Mouse (Mus musculus): ENCODE results near the gene Tead4. TPM values are rescaled to one million over a fixed set of nuclear protein-coding genes. Genes with fewer than 3 reads are reported as not detected.

Tead4 gene
- total and polyA plus RNA-seq, 3 experiments, result 0.05 TPM; not detected in 2

DNA sequence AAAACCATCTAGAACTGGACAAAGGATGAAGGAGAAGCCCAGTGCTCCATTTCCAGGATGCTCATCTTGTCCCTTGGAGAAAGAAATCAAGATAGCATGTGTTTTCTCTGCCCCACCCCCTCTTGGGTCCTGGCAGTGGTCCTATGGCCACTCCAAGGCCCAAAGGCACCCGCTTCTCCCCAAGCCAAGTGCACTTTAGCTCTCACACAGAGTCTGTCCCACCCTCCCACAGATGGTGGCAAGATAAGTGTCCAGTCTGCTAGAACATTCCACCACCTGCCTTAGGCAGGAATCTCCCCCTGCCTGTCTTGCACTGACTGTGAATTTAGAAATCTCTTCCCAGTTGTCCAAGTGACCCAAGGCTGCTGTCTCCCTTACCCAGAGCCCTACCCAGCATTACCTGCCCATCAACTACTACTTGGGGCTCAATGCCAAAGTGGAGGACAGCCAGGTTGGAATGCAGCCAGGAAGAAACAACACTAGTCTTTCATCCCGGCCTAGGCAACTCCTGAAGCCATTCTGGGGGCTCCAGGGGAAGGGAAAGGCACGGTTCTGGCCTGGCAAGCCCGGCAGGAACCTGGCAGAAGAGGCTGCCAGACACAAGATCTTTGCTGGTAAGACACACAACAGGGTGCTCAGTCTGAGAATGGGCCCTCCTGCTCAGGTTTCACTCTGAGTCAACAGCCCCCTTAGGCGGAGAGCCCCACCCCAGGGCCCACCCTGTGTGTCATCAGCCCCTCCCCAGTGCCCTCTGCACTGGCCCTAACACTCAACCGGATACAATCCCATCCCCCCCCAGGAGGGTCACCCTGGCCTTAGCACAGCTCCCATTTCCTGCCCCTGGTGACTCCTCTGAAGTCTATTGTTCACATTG, 4.5 kb downstream of the Tead4 start:
- Histone ChIP-seq H3K27me3 (ENCODE audit: insufficient read depth, low read length) (no peaks in the 10 kb centered on the region), H3K4me1 (ENCODE audit: insufficient read depth, low read depth, low read length) (no peaks in the 10 kb centered on the region), H3K36me3 (replicated peaks) (no peaks in the 10 kb centered on the region), H3K4me3 (ENCODE audit: low read depth, low read length) (no peak overlapping the region), H3K9me3 (replicated peaks) (peaks cover 54% of the 10 kb centered on the region)
- no peak for ATAC-seq (ENCODE audit: extremely low read depth, insufficient number of reproducible peaks, low FRiP score, poor library complexity, severe bottlenecking)
- TF ChIP-seq CTCF (IDR thresholded peaks at IDR 0.05; ENCODE audit: low read depth, low read length), result no peak
- TF ChIP-seq GATA1 (IDR thresholded peaks at IDR 0.05; ENCODE audit: borderline replicate concordance, low read length), result no peak
- TF ChIP-seq POLR2AphosphoS5 (IDR thresholded peaks at IDR 0.05; ENCODE audit: insufficient replicate concordance, low read depth, low read length), result no peak
- TF ChIP-seq GATA2 (IDR thresholded peaks at IDR 0.05; ENCODE audit: borderline replicate concordance, low read depth, low read length), result no peak
- TF ChIP-seq TAL1 (conservative IDR thresholded peaks at IDR 0.05; ENCODE audit: low read depth, low read length), result no peak
- DNase-seq (ENCODE audit: low spot score), result no peak

DNA sequence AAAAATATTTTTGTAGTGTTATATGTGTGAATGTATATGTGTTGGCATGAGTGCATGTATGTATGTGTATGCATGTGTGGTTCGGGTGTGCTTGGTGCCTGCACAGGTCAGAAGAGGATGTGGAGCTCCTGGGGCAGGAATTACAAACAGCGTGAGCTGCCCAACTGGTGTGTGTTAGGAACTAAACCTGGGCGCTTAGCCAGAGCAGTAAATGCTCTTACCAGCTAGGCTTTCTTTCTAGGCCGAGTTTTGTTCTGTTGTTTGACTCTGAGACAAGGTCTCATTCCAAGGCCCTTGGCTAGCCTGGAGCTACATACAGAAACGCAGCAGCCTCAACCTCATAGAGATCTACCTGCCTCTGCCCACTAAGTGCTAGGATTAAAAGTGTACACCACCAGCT, 9.3 kb downstream of the Tead4 start:
- no peak overlapping the region for H3K4me3 ChIP-seq (ENCODE audit: low read depth, low read length)
- no peaks in the 10 kb centered on the region for H3K36me3 ChIP-seq (replicated peaks)
- TF ChIP-seq CTCF (IDR thresholded peaks at IDR 0.05; ENCODE audit: low read depth, low read length), result no peak
- no peak for TF ChIP-seq GATA2 (IDR thresholded peaks at IDR 0.05; ENCODE audit: borderline replicate concordance, low read depth, low read length)
- TF ChIP-seq TAL1 (conservative IDR thresholded peaks at IDR 0.05; ENCODE audit: low read depth, low read length), result no peak
- no peak for TF ChIP-seq POLR2AphosphoS5 (IDR thresholded peaks at IDR 0.05; ENCODE audit: insufficient replicate concordance, low read depth, low read length)
- TF ChIP-seq GATA1 (IDR thresholded peaks at IDR 0.05; ENCODE audit: borderline replicate concordance, low read length), result no peak
- H3K9me3 ChIP-seq (replicated peaks), result peaks cover 42% of the 10 kb centered on the region
- no peak for DNase-seq (ENCODE audit: low spot score)
- H3K27me3 ChIP-seq (ENCODE audit: insufficient read depth, low read length), result no peaks in the 10 kb centered on the region
- ATAC-seq (ENCODE audit: extremely low read depth, insufficient number of reproducible peaks, low FRiP score, poor library complexity, severe bottlenecking), result no peak
- no peaks in the 10 kb centered on the region for H3K4me1 ChIP-seq (ENCODE audit: insufficient read depth, low read depth, low read length)

DNA sequence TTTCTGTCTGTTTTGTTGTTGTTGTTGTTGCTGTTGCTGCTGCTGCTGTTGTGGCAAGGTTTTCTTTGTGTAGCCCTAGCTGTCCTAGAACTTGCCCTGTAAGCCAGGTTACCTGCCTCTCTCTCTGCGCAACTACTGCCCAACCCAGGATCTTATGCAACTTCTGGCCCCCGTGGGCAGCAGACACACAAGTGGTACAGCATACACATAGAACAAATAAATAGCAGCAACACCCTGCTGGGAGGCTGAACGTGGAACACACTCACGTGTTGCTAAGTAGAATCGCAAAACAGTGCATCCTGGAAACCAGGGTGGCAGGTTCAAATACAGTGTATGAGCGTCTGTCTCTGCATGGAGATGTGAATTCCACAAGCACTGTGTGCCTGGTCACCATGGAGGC, 11.9 kb downstream of the Tead4 start:
- no peak for DNase-seq (ENCODE audit: low spot score)
- Histone ChIP-seq H3K9me3 (replicated peaks) (peaks cover 47% of the 10 kb centered on the region), H3K36me3 (replicated peaks) (no peaks in the 10 kb centered on the region), H3K4me1 (ENCODE audit: insufficient read depth, low read depth, low read length) (no peaks in the 10 kb centered on the region), H3K27me3 (ENCODE audit: insufficient read depth, low read length) (no peaks in the 10 kb centered on the region), H3K4me3 (ENCODE audit: low read depth, low read length) (no peak overlapping the region)
- TF ChIP-seq CTCF (IDR thresholded peaks at IDR 0.05; ENCODE audit: low read depth, low read length) (no peak), TAL1 (conservative IDR thresholded peaks at IDR 0.05; ENCODE audit: low read depth, low read length) (no peak), GATA2 (IDR thresholded peaks at IDR 0.05; ENCODE audit: borderline replicate concordance, low read depth, low read length) (no peak), POLR2AphosphoS5 (IDR thresholded peaks at IDR 0.05; ENCODE audit: insufficient replicate concordance, low read depth, low read length) (no peak), GATA1 (IDR thresholded peaks at IDR 0.05; ENCODE audit: borderline replicate concordance, low read length) (no peak)
- no peak for ATAC-seq (ENCODE audit: extremely low read depth, insufficient number of reproducible peaks, low FRiP score, poor library complexity, severe bottlenecking)

DNA sequence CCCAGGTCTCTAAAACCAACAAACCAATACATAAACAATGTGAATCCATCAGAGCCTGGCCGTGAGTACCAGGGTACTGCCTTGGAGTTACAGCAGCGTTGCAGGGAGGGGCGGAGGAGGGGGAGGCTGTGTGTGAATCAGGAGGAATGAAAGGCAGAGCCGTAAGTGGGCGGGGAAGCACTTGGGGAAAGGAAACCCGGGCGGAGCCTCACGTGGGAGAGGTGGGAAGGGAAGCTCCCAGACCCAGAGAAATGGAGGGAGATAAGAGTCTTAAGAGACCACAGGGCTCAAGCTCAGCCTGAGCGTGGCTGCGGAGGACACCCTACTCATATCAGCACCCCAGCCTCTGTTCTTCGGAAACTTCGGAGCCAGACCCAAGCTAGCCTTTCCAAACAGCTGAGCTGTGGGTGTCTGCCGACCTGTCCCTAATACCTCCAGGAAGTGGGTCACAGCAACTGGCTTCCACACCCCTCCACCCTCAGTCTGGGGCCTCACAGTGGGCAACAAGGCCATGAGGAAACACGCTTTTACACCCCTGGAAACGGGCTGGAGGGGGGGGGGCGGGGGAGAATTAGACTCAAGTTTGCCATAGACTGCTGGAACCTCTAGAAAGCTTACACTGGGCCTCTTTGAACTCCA, 14.7 kb downstream of the Tead4 start:
- DNase-seq (ENCODE audit: low spot score) (no peak), ATAC-seq (ENCODE audit: extremely low read depth, insufficient number of reproducible peaks, low FRiP score, poor library complexity, severe bottlenecking) (no peak)
- H3K4me3 ChIP-seq (ENCODE audit: low read depth, low read length), result no peak overlapping the region
- no peak for TF ChIP-seq CTCF (IDR thresholded peaks at IDR 0.05; ENCODE audit: low read depth, low read length)
- no peak for TF ChIP-seq GATA2 (IDR thresholded peaks at IDR 0.05; ENCODE audit: borderline replicate concordance, low read depth, low read length)
- TF ChIP-seq POLR2AphosphoS5 (IDR thresholded peaks at IDR 0.05; ENCODE audit: insufficient replicate concordance, low read depth, low read length), result no peak
- no peak for TF ChIP-seq GATA1 (IDR thresholded peaks at IDR 0.05; ENCODE audit: borderline replicate concordance, low read length)
- no peak for TF ChIP-seq TAL1 (conservative IDR thresholded peaks at IDR 0.05; ENCODE audit: low read depth, low read length)
- no peaks in the 10 kb centered on the region for H3K36me3 ChIP-seq (replicated peaks)
- no peaks in the 10 kb centered on the region for H3K27me3 ChIP-seq (ENCODE audit: insufficient read depth, low read length)
- no peaks in the 10 kb centered on the region for H3K4me1 ChIP-seq (ENCODE audit: insufficient read depth, low read depth, low read length)
- peaks cover 43% of the 10 kb centered on the region for H3K9me3 ChIP-seq (replicated peaks)

DNA sequence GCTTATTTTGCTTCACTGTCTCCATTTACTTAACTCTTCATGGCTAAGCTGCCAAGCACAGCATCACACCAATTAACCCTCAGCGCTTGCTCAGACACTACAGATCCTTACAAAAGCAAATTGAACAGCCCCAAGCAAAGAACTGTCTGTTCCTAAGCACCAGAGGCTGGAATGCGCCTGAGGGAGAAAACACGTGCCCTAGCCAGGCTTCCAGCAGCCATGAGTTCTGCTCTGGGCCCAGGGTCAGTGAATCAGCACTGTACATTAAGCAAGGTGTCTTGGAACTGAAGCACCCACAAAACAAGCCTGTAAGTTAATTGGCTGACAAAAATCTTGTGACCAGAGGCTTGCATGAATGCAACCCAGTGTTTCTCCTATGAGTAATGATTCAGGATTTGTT, 18.5 kb downstream of the Tead4 start:
- no peak for TF ChIP-seq GATA1 (IDR thresholded peaks at IDR 0.05; ENCODE audit: borderline replicate concordance, low read length)
- no peak for TF ChIP-seq GATA2 (IDR thresholded peaks at IDR 0.05; ENCODE audit: borderline replicate concordance, low read depth, low read length)
- no peak for TF ChIP-seq POLR2AphosphoS5 (IDR thresholded peaks at IDR 0.05; ENCODE audit: insufficient replicate concordance, low read depth, low read length)
- TF ChIP-seq CTCF (IDR thresholded peaks at IDR 0.05; ENCODE audit: low read depth, low read length), result no peak
- no peak for TF ChIP-seq TAL1 (conservative IDR thresholded peaks at IDR 0.05; ENCODE audit: low read depth, low read length)
- no peak for DNase-seq (ENCODE audit: low spot score)
- peaks cover 48% of the 10 kb centered on the region for H3K9me3 ChIP-seq (replicated peaks)
- no peaks in the 10 kb centered on the region for H3K4me1 ChIP-seq (ENCODE audit: insufficient read depth, low read depth, low read length)
- no peak overlapping the region for H3K4me3 ChIP-seq (ENCODE audit: low read depth, low read length)
- no peak for ATAC-seq (ENCODE audit: extremely low read depth, insufficient number of reproducible peaks, low FRiP score, poor library complexity, severe bottlenecking)
- H3K36me3 ChIP-seq (replicated peaks), result no peaks in the 10 kb centered on the region
- no peaks in the 10 kb centered on the region for H3K27me3 ChIP-seq (ENCODE audit: insufficient read depth, low read length)

DNA sequence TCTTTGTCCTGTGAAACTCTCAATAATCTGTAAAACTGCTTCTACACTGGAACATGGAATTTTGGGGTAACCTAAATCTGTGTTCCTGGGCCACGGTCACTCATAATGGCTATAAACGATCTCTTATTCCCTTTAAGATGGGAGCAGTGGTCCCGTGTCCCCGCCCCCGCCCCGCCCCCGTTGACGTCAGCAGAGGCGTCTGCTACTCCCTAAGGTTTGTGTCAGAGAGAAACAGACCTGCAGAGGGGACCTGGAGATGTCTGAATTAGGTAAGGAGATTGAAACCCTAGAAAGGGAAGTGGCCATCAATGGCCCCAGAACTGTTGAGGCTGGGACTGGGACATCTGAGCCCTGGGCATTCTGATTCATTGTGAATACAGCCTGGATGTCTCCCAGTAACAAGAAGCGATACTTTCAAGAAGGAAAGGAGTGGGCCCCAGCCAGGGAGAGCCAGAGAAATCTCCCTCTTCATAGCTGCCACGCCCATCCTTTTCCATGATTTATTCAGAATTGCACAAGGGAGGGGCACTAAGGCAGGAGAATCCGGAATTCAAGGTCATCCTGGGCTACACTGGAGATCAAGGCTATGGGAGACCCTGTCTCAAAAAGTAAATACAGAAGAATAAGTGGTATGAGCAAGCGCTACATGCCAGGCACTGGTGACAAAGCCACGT, 20.0 kb downstream of the Tead4 start:
- Histone ChIP-seq H3K9me3 (replicated peaks) (peaks cover 51% of the 10 kb centered on the region), H3K27me3 (ENCODE audit: insufficient read depth, low read length) (no peaks in the 10 kb centered on the region), H3K4me1 (ENCODE audit: insufficient read depth, low read depth, low read length) (no peaks in the 10 kb centered on the region), H3K4me3 (ENCODE audit: low read depth, low read length) (no peak overlapping the region), H3K36me3 (replicated peaks) (no peaks in the 10 kb centered on the region)
- TF ChIP-seq GATA2 (IDR thresholded peaks at IDR 0.05; ENCODE audit: borderline replicate concordance, low read depth, low read length), result no peak
- TF ChIP-seq POLR2AphosphoS5 (IDR thresholded peaks at IDR 0.05; ENCODE audit: insufficient replicate concordance, low read depth, low read length), result no peak
- no peak for TF ChIP-seq GATA1 (IDR thresholded peaks at IDR 0.05; ENCODE audit: borderline replicate concordance, low read length)
- TF ChIP-seq CTCF (IDR thresholded peaks at IDR 0.05; ENCODE audit: low read depth, low read length), result no peak
- TF ChIP-seq TAL1 (conservative IDR thresholded peaks at IDR 0.05; ENCODE audit: low read depth, low read length), result no peak
- no peak for ATAC-seq (ENCODE audit: extremely low read depth, insufficient number of reproducible peaks, low FRiP score, poor library complexity, severe bottlenecking)
- no peak for DNase-seq (ENCODE audit: low spot score)

Data from G1E (cell line).